Mouse (Mus musculus) adrenal gland, adult 8-10 months (tissue): Measurements from ENCODE around the gene Nrf1. TPM values are rescaled to one million over a fixed set of nuclear protein-coding genes. Genes with fewer than 3 reads are reported as not detected.

ENCODE experiments used
- DNase-seq: peaks from one replicate; pipeline ENCODE4 v3.0.0; 2022
- microRNA-seq, 2 experiments: library from miRNA; unstranded; fragments of <30 nt; microRNA quantifications; one replicate each; pipeline ENCODE4 v1.2.0; 2022
- total RNA-seq, 4 experiments: library from RNA; stranded (reverse); gene quantifications; 2 replicates each; pipeline ENCODE4 v1.2.4; 2022

Nrf1 gene
- total RNA-seq, 4 experiments from 2014 or later, result 22.4 to 35.5 (median 27.2) TPM

DNA sequence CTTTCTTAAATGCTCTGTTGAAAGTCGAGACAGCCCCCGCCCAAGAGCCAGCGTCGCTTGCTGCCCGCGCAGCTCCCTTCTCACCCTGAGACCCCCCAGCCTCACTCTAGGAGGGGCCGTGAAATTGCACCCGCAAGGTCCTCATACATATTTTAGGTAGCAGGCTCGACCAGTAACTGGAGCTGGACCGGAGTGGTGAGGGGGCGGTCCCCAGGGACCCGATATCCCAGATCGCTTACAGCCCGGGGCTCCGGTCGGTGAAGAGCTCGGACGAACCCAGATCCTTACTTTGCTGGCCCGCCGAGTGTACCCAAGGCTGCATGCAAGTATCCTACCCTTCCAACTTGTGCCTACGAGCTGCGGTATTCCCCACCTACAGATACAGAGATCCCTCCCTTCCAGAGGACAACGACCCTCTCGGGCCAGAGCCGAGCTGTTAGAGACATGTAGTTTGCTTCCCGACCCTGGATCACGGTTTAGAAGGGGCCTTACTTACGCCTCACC is 128.2 kb downstream of the Nrf1 start:
- no peak for DNase-seq

DNA sequence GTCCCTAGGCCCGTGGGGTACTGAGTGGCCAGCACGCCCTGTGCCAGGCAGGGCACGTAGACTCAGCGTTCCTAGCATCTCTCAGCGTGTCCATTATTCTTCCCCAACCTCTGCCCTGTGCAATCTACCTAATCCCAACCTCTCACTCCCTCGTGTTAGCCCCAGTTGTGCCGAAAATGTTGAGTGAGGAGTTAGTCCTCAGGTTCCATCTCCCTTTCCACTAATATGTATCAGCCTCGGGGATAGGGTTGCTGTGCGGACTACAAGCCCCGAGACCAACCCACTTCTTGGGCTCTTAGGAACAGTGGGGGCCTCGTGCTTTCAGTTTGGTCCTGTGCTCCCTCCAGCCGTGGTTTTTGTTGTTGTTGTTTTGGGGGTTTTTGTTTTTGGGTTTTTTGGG is 128.7 kb downstream of the Nrf1 start:
- DNase-seq, result no peak

DNA sequence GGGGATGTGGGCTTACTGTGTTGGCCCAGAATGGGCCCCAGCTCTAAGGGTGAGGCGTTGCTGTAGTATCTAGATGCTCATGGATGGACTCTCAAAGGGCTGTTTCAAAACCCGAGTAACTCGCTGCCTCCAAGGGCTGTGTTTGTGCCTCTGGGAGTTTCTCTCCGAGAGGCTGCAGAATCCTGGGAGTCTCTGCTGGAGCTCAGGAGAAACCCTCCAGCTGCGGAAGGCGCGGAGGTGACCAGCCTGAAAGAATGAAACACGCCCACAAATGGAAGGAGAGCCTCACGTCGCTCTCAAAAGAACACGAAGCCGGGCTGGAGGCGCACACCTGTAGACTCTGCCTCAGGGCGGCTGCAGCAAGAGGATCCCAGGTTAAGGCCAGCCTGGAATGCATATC is 129.5 kb downstream of the Nrf1 start:
- no peak for DNase-seq

DNA sequence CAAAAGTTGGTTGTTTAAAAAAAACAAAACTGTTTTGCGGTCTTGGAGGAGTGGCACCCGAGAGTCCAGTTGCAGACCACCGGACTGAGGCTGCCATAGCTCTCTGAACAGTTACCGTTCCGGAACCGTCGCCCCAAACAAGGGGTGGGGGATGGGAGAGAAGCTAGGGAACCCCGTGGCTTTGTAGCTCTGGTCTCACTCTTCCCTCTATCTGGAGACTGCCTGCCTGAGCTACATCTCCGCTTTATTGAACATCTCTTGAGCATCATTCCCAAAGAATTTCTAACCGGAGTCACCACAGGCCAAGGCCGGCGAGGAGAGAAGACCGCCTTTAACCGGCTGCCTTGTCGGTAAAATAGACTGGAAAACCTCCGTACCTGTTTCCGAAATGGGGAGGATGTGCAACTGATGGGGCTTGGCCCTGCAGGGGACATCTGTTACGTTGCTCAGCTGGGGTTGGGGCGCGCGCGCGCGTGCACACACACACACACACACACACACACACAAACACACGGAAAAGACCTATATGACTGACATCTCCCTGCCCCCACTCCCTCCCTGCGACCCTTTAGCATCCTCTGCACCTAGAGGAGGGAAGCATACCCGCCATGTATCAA is 130.3 kb downstream of the Nrf1 start:
- DNase-seq, result no peak

DNA sequence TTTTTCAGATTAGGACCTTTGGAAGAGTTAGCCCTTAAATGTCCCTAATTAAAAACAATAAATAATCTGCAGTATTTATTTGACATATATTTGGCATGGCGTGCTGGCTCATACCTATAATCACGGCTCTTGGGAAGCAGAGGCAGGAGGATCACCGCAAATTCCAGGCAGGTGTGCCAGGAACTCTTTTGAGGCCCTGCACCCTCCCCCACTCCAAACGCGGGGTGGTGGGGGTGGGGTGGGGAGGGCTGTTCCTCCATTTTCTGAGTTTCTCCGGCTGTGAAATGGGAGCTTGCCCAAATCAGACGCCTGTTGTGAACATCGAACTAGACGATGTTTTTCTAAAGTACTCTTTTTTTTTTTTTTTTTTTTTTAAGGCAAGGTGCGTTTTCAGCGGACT is 131.3 kb downstream of the Nrf1 start:
- no peak for DNase-seq

DNA sequence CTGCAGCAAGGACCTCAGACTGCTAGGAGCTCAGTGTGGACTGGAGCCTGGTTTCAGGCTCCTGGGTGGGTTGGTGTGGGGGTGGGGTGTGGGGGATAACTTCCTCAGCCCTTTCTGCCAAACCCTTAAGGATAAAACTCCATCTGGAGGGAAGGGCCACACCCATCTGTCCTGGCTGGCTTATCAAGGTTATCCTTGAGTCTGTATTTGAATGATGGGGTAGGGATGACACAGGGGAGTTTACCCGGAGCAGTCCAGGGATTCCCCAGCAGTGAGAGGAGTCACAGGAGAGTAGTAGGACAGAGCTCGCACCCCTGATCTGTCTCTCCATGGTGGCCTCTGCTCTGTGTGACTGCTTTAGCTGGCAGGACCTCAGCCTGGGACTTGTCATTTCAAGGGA is 132.5 kb downstream of the Nrf1 start:
- no peak for DNase-seq

DNA sequence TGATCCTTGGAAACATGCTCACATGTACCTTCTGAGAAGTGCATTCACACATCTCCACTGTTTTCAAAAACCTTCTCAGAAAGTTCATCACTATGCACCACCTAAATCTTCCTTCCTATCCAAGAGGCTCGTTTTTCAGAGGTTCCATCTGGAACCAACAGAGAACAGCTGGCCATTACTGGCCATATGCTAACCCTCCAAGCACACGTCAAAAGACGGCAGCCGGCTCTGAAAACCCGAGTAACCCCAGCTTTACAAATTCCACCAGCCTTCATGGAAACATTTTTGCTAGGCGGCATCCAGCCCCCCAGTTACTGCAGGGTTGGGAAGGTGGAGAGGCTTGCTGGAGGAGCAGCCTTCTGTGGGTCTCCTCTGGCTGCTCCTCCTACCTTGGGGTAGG is 134.2 kb downstream of the Nrf1 start:
- DNase-seq, result no peak

DNA sequence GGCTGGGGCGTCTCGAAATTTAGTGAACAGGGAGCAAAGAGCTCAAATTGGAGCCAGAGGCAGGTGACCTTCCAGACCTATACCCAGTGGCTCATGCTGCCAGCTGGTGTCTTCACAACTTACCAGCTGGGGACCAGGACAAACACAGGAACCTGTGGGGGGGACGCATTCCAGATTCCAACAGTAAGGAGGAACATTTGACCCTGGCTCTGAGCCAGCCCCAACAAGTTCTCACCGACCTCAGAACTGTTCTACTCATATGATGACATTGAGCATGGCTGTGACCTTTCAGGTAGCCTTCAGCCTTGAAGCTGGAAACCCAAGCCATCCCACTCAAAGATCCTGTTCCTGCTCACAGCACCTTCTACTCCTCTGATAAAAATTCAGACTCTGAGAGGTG is 135.8 kb downstream of the Nrf1 start:
- DNase-seq, result no peak

DNA sequence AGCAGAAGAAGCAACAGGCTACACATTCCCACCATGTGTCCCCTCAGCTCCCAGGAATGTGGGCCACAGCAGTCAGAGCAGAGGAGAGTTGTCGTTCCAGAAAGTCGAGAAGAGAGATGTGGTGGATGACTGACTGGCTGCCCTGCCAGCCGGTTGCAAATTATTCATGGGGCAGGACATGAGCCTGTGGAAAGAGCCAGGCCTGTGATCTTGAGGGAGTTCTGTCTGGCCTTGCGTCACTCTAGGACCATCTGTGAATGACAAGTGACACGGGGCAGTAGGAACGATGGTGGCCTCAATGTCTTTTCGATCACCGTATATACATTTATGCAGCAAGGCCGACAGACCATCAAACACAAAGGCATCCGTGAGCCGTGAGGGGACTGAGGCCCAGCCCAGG is 147.9 kb downstream of the Nrf1 start:
- no peak for DNase-seq

DNA sequence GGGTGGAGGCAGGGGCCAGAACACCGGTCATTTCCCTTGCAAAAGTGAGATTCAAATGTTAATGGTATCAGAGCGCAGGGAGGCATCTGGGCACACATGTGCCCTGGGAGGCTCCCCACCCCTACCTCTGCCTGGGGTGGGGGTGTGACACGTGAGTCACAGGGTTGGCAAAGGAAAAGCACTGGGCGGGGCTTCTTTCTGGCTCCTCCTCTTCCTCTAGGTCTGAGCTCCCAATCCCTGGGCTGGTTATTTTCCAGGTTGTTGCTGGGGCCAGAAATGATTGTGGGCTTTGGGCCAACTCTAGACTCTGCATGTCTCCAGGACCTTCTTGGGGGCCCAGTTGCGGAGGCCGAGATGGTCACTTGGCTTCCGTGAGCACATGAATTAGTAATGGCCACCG is 148.4 kb downstream of the Nrf1 start:
- DNase-seq, result no peak

Small RNAs within 50 kb of the gene (microRNA-seq; reads per million reads assigned to microRNA genes)
- gene Mir182 (161 to 730 reads per million in 2 experiments), gene Mir183 (121 to 637 reads per million in 2 experiments), gene Mir96 (7.9 to 15.6 reads per million in 2 experiments)

Other genes with a start within 250 kb of the Nrf1 start
- 1 to 10 TPM; 1.2 to 2.0 (median 1.7) TPM for gene Strip2, start 131.0 kb upstream of the Nrf1 start, total RNA-seq